Mouse (Mus musculus): Measurements from ENCODE around the gene Slc25a17. TPM values are rescaled to one million over a fixed set of nuclear protein-coding genes. Genes with fewer than 3 reads are reported as not detected.

The Slc25a17 gene
- polyA plus RNA-seq, 1 experiment from 2014 or later: 93.7 TPM

DNA sequence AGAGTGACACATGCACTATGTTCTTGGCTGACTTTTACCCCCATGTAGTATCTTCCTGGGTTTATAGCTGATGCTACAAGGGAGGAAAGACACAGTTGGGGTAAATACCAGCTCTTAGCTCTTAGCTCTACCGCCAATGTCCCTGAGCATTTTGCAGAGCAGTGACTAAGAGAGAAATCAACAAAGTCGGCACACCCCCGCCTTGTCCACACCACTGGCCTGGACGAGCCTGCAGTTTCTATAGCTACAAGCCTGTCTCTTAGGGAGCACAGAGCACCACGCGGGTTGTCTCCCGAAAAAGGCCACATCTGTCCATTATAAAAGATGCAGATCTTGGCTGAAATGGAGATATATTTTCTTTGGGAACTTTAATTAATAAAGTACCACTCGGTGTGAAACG, 69.9 kb downstream of the Slc25a17 start:
- Histone ChIP-seq H3K9me3 (no peaks in the 10 kb centered on the region), H3K4me3 (no peak overlapping the region), H3K4me1 (replicated peaks) (no peaks in the 10 kb centered on the region), H3K27ac (no peak overlapping the region), H3K27me3 (ENCODE audit: insufficient read depth, poor library complexity, severe bottlenecking) (no peaks in the 10 kb centered on the region), H3K36me3 (no peaks in the 10 kb centered on the region)
- 90% methylated on average over 9 of the region's 9 CpGs for WGBS
- DNase-seq (ENCODE audit: low spot score): no peak

DNA sequence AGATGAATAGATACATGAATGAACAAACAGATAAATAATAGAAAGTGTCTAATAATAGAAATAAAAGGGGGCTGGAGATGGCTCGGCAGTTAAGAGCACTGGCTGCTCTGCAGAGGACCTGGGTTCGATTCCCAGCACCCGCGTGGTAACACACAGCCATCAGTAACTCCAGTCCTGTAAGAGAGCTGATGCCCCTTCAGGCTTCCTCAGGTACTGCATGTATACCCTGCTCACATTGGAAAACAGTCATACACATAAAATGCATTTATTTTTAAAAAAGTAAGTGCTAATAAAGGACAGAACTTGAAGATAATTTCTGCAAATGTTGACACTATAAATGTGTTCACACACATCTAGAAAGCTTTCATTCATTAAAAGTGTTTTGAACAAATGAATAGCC, 70.4 kb downstream of the Slc25a17 start:
- no peak for DNase-seq (ENCODE audit: low spot score)
- H3K27me3 ChIP-seq (ENCODE audit: insufficient read depth, poor library complexity, severe bottlenecking): no peaks in the 10 kb centered on the region
- H3K27ac ChIP-seq: no peak overlapping the region
- no peak overlapping the region for H3K4me3 ChIP-seq
- 87% methylated on average over 4 of the region's 4 CpGs for WGBS
- no peaks in the 10 kb centered on the region for H3K4me1 ChIP-seq (replicated peaks)
- H3K36me3 ChIP-seq: no peaks in the 10 kb centered on the region
- H3K9me3 ChIP-seq: no peaks in the 10 kb centered on the region

DNA sequence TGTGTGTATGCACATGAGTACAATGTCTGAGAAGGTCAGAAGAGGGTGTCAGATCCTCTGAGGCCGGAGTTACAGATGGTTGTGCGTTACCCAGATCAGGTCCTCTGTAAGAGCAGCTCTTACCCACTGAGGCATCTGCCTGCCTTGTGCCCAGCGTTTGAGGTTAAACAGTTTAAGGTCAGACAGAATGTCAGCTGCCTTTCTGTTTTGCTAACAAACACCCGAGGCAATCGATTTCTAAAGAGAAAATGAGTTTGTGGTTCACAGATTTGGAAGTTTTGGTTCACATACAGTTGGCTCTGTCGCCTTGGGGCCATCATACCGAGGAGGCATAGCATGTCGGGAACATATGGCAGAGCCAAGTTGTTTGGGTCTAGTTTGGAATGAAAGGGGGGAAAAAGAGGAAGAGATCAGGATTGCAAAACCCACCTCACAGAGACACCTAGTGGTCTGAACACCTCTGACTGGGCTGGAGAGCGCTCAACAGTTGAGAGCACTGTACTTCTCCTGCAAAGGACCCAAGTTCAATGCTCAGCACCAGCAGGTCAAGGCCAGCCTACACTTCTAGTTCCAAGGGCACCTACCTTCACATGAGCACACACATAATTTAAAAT, 76.4 kb downstream of the Slc25a17 start:
- H3K9me3 ChIP-seq: no peaks in the 10 kb centered on the region
- no peak overlapping the region for H3K27ac ChIP-seq
- H3K36me3 ChIP-seq: no peaks in the 10 kb centered on the region
- DNase-seq (ENCODE audit: low spot score): no peak
- no peaks in the 10 kb centered on the region for H3K4me1 ChIP-seq (replicated peaks)
- 83% methylated on average over 9 of the region's 9 CpGs for WGBS
- no peak overlapping the region for H3K4me3 ChIP-seq
- H3K27me3 ChIP-seq (ENCODE audit: insufficient read depth, poor library complexity, severe bottlenecking): no peaks in the 10 kb centered on the region

DNA sequence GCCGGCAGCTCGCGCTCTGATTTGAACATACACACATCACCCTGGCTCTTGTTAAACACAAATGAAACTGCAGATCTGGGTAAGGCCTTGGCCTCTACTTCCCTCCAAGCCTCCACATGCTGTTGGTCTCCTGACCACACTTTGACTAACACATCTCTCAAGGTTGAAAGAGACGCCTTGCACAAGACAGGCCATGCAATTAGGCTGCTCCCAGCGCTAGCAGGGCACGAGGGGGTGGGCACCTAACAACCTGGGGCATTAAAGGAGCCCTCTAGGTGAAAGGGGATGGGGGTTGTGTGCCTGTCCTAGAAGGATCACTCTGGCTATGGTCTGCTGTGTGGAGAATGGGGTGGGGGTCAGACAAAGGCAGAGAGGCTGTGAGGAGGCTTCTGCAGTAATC, 81.9 kb downstream of the Slc25a17 start:
- Histone ChIP-seq H3K4me3 (no peak overlapping the region), H3K27me3 (ENCODE audit: insufficient read depth, poor library complexity, severe bottlenecking) (no peaks in the 10 kb centered on the region), H3K4me1 (replicated peaks) (peaks cover 25% of the 10 kb centered on the region), H3K36me3 (no peaks in the 10 kb centered on the region), H3K27ac (peak overlapping the region; percentile 59; the same call in 1 of the 2 replicates), H3K9me3 (no peaks in the 10 kb centered on the region)
- DNase-seq (ENCODE audit: low spot score): no peak
- WGBS: 73% methylated on average over 6 of the region's 6 CpGs

DNA sequence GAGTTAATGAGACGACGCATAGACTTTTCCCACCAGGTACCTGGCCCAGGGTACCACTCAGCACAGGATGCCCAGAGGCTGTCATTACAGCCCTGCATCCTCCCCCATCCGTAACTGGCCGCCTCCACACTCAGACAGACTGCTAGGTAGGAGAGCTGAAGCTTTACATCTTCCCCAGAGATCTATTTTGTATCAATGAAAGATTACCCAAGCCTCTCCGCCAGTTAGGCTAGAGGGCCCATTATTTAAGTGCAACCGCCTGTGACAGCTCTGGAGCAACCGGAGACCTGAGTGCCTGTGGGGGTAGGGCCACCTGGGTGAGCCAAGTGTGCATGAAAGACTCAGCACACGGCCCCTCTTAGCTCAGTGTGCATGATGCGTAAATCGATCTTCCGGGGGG, 82.7 kb downstream of the Slc25a17 start:
- WGBS: 8% methylated on average over 11 of the region's 11 CpGs
- peak overlapping the region; percentile 66 for H3K27ac ChIP-seq
- H3K4me3 ChIP-seq: peak overlapping the region; percentile 16; the same call in 1 of the 2 replicates
- no peaks in the 10 kb centered on the region for H3K27me3 ChIP-seq (ENCODE audit: insufficient read depth, poor library complexity, severe bottlenecking)
- H3K9me3 ChIP-seq: no peaks in the 10 kb centered on the region
- H3K4me1 ChIP-seq (replicated peaks): peaks cover 32% of the 10 kb centered on the region
- H3K36me3 ChIP-seq: no peaks in the 10 kb centered on the region
- DNase-seq (ENCODE audit: low spot score): peak; percentile 35

DNA sequence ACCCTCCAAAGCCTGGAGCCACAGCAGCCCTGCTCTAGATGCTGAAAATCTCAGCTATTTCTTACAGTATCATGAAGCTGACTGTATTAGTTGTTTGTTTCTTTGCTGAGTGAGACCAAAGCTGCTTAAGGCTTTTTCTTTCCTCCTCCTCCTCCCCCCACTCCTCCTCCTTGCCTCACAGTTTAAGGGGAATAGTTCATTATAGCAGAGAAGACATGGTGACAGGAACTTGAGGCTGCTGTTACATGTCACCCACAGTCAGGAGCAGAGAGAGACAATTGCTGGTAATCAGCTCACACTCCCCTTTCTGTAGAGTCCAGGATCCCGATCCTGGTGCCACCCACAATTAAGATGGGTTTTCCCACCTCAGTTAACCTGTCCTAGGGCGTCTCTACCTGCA, 87.3 kb downstream of the Slc25a17 start:
- no peaks in the 10 kb centered on the region for H3K27me3 ChIP-seq (ENCODE audit: insufficient read depth, poor library complexity, severe bottlenecking)
- no peak overlapping the region for H3K4me3 ChIP-seq
- peak overlapping the region; percentile 1; the same call in 1 of the 2 replicates for H3K27ac ChIP-seq
- DNase-seq (ENCODE audit: low spot score): no peak
- H3K9me3 ChIP-seq: peaks cover 3% of the 10 kb centered on the region; the same call in 1 of the 2 replicates
- H3K36me3 ChIP-seq: no peaks in the 10 kb centered on the region
- 61% methylated on average over 2 of the region's 2 CpGs for WGBS
- peaks cover 34% of the 10 kb centered on the region for H3K4me1 ChIP-seq (replicated peaks)

DNA sequence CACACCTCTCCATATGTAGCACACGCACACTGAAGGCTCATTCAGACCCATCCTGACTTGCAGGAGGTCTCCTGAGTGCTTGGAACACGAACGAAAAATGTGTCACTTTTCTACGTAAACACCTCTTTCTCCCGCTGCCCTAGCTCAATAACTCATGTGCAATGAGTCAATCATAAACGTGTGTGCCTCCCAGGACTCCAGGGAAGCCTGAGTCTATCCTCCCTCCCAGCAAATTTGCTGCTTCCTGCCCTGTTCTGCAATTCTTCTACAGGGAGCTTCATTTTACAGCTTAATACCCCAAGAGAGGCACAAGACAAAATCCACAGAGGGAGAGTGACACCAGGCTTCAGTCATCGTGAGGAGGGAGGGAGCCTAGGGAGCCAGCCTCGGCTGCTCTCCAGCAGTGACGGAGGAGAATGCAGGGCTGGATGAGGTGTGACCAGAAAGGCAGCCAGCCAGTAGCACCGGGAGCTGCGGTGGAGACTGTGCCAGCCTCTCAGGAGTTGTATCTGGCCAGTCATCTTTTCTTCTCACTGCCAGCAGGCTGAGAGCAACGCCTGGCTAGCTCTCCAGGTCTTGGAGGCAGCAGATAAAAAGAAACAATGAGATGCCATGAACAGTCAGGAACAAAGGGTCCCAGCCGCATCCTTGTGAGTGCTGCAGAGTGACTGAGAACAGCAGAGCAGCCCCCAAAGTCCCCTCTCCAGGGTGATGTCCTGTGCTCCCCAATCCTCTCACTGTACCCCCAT, 88.1 kb downstream of the Slc25a17 start:
- Histone ChIP-seq H3K27ac (peak overlapping the region; percentile 78), H3K4me3 (no peak overlapping the region), H3K9me3 (peaks cover 6% of the 10 kb centered on the region; the same call in 1 of the 2 replicates), H3K4me1 (replicated peaks) (peaks cover 25% of the 10 kb centered on the region), H3K36me3 (no peaks in the 10 kb centered on the region), H3K27me3 (ENCODE audit: insufficient read depth, poor library complexity, severe bottlenecking) (no peaks in the 10 kb centered on the region)
- 24% methylated on average over 13 of the region's 13 CpGs for WGBS
- DNase-seq (ENCODE audit: low spot score): no peak

Other genes starting within 250 kb of the Slc25a17 start
- 25.4 and 31.3 TPM in 2 replicates for gene Mrtfa, start 170.1 kb downstream of the Slc25a17 start, polyA plus RNA-seq (2016; fragmentation: Nextera tagmentation; extraction: Ambion mirVana)
- gene Mchr1, start 125.3 kb downstream of the Slc25a17 start, polyA plus RNA-seq (2016; fragmentation: Nextera tagmentation; extraction: Ambion mirVana): 0.14 and 0.22 TPM in 2 replicates
- gene St13, start 39.3 kb upstream of the Slc25a17 start, polyA plus RNA-seq (2016; fragmentation: Nextera tagmentation; extraction: Ambion mirVana): 172 and 202 TPM in 2 replicates
- gene Xpnpep3, start 39.3 kb upstream of the Slc25a17 start, polyA plus RNA-seq (2016; fragmentation: Nextera tagmentation; extraction: Ambion mirVana): 10.6 and 11.6 TPM in 2 replicates
- gene Dnajb7, start 47.5 kb upstream of the Slc25a17 start, polyA plus RNA-seq (2016; fragmentation: Nextera tagmentation; extraction: Ambion mirVana): 2.3 and 2.8 TPM in 2 replicates
- 622 and 639 TPM in 2 replicates for gene Rbx1, start 105.5 kb upstream of the Slc25a17 start, polyA plus RNA-seq (2016; fragmentation: Nextera tagmentation; extraction: Ambion mirVana)
- 17.7 and 20.4 TPM in 2 replicates for gene Ep300, start 224.5 kb upstream of the Slc25a17 start, polyA plus RNA-seq (2016; fragmentation: Nextera tagmentation; extraction: Ambion mirVana)